Mouse (Mus musculus): ENCODE data around the gene Ttll8.

Gene Ttll8

DNA sequence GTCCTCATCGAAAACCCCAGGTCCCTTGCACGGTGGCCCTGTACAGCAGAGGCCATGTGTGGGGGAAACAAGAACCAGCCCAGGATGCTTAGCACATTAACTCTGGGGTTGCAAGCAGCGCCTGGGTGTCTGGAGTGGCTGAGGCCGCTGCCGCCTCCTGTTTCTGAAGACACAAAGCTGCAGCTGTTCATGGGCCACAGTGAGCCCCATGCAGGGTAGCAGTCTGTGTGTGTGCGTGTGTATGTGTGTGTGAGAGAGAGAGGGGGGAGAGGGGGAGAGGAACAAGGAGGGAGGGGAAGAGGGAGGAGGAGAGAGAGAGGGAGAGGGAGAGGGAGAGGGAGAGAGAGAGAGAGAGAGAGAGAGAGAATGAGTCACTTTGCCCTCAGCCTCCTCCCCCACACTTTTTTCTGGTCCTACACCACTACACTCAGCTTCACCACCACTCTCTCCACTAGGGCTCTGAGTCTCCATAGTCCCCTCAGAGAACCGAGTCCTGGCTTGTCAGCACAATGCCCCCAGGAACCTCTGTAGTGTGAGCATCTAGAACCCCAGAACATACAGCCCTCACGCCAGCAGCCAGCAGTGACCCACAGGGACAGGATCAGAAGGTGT, 110.6 kb downstream of the Ttll8 start:
- in situ Hi-C loops (cut with MboI; ENCODE audit: low sequenced_read_pairs): no loop called here

DNA sequence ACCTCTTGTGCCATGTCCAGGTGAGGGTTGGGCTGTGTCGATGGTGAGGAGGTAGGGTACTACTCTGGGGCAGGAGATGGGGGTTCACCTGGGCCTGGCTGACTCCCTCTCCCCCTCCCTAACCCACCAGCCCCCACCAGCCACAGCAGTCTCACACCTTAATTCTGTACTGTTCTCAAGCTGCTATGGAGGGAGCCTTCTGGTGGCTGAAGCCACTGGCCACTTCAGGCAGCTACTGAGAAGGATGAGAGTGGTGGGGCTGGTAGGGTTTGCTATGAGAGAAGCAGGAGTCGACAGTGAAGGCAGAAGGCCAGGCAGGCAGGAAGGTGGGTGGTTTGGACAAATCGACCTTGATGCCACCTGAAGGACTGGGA, 111.9 kb downstream of the Ttll8 start:
- in situ Hi-C loops (cut with MboI; ENCODE audit: low sequenced_read_pairs): no loop called here

DNA sequence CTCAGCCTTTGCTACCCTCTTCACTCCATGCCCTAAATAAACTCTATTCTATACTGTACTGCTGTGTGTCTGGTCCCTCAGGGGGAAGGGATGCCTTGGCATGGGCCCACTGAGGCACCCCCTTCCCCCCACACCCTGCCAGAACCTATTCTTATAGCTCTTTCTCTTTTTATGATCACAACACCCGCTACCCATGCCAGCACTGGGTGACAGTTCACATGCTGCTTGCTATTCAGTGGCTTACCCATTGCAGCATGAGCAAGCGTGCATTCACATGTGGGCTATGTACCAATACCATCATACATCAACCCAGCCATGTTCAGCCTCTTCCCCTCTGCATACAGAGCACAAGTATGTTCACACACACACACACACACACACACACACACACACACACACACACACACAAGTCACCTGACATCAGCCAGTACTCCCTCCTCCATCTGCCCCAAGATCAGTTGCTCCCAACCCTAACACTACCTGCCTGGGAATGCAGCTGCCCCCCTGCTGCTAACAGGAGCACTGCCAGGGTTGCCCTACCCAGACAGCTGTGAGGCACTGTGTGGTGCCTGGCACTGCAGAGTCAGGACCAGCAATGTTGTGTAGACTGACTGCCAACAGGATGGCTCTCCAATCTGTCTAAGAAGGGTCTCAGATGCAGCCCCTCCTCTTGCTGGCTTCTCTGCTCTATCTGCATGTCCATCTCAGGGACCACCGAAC, 112.5 kb downstream of the Ttll8 start:
- in situ Hi-C loops (cut with MboI; ENCODE audit: low sequenced_read_pairs): no loop called here

DNA sequence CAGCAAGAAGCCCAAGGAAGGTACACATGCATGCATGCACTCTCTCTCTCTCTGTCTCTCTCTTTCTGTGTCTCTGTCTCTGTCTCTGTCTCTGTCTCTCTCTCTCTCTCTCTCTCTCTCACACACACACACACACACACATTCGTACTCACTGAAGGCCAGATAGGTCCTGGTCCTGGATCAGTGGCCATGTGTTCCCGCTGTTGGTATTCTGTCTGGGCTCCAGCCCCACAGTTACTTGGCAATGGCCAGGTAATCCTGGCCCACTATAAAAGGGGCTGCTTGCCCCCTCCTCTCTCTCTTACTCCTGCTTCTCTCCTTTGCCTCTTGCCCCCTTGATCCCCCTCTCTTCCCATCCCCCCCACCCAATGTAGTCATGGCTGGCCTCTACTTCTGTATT, 113.1 kb downstream of the Ttll8 start:
- in situ Hi-C loops (cut with MboI; ENCODE audit: low sequenced_read_pairs): no loop called here
